Mouse (Mus musculus) layer of hippocampus, postnatal 10 days (tissue): ENCODE measurements around the gene Prr7. TPM values are rescaled to one million over a fixed set of nuclear protein-coding genes. Genes with fewer than 3 reads are reported as not detected.

Experiments
- DNase-seq, 2 experiments: peaks; one replicate each; pipeline ENCODE4 v3.0.0; 2021; ENCODE audit warnings: low spot score in 2 of 2
- microRNA-seq, 2 experiments: library from miRNA; unstranded; fragments of <30 nt; microRNA quantifications; one replicate each; pipeline ENCODE4 v1.2.0; 2021
- total RNA-seq, 2 experiments: library from RNA; stranded (reverse); gene quantifications; 2 replicates each; pipeline ENCODE4 v1.2.3; 2021

Prr7 gene
- total RNA-seq, 2 experiments from 2014 or later: 98.1 to 112 TPM

DNA sequence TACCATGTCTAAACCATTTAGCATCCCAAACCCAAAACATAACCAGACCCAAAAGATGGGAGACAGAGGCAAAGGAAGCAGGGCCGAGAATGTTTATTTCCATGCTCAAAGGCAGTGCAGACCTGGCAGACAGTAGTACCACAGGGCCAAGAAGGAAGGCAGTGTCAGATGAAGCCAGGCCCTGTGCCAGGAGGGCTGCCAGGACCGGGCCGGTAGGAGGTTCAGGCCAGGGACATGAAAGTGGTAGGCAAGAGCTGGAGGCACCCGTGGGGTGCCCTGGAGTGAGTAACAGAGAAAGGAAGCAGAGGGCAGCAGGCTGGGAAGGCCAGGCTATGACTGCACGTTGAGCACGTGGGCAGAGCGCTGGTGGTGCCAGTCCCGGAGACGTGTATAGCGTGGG lies 42.6 kb downstream of the Prr7 start:
- DNase-seq: peak; percentile 28 to 47

DNA sequence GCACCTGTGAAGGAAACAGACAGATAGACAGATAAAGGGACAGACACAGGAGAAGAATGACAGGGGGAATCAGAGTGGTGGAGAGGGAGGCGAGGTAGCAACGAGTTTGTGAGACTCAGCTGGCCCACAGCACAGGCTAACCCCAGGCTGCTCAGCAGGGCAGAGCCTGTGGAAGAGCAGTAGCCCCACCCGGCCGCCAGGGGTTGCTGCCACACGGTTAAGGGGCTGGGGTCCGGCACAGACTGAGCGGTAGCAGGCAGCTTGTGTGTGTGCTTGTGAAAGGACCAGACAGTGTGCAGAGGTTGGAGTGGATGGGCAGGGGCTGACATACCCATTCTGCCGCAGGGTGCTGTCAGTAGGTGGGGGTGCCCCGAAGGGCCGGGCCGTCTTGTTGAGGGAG lies 43.8 kb downstream of the Prr7 start:
- no peak for DNase-seq

DNA sequence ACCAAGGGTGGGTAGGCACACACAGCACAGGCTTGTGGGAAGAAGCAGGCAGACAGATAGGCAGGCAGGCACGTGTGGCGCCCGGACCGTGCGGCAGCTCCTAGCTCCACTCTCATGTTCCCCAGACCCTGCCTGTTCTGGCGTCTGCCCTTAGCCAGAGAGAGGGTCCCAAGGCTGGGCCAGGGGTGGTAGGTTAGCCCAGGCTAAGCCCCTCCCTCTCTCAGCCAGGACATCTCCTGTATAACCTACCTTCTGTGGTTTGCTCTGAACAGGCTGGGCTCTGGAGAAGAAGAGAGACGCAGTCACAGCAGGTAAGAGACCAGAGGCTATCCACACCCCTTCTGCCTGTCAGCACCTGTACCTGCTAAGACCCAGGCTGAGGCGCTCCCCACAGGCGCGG lies 44.5 kb downstream of the Prr7 start:
- no peak for DNase-seq

DNA sequence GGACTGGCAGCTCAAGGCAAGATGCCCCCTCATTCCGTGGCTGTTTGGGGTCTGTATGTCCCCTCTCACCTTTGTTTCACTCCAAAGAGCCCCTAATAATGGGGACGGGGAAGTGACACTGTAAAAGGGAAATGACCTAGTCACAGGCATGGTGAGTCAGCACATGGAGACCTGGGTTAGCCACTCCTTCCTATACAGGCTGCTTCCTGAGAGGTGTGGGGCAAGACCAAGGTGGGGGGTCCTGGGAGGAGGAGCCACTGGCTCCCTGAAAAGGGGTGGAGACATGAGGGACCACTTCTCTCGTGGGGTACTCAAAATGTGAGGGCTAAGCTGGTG lies 46.2 kb downstream of the Prr7 start:
- no peak for DNase-seq

DNA sequence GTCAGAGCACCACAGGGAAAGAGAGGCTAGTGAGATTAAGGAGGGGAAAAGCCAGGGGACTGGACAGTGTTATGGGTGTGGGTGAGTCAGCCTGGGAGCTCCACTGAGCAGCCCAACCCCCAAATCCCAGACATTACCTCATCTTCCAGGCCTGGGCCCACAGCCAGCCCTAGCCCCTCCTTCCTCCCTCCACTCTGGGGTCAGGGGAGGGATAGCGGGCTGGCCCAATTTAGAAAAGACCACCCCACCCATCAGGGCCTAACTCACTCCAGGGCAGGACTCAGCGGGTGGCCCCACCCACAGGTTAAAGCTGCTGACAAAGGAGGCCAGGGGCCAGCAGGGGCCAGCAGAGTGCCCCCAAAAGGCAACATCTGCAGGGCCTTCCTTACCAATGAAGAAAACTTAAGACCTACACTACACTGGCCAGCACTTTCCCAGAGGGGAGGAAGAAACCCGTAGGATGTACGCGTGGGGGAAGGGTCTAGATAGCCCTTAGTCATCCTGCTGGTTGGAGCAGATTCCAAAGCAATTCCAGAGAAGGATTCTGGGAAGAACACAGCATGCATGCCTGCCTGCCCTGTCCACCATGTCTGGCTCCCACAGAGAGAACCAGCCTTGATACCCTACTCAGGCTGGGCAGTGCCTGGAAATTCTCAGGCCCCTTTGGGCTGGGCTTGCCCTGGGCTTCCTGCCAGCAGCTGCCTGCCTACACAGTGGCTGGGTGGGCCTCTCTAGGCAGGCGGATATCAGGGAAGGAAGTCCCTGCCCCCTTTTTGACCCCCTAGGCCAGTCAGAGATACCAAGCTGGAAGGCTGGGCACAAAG lies 46.8 kb downstream of the Prr7 start:
- DNase-seq: peak; percentile 38 to 57

DNA sequence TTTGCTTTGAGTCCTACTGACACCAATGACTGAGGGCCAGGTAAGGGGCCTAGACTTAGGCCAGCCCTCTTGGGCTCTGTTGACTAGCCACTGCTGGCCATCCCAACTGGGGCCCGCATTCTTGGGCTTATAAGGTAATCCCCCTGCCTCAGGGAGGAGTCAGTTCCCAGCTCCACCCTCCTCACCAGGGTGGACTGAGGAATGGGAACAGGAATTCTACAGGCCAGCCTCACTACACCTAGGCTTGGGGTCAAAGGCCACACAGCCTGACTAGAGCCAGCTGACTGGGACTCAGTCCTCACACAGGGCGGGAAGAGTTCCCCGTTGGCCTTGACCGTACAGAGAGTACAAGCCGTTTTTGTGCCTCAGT lies 47.4 kb downstream of the Prr7 start:
- DNase-seq: no peak

DNA sequence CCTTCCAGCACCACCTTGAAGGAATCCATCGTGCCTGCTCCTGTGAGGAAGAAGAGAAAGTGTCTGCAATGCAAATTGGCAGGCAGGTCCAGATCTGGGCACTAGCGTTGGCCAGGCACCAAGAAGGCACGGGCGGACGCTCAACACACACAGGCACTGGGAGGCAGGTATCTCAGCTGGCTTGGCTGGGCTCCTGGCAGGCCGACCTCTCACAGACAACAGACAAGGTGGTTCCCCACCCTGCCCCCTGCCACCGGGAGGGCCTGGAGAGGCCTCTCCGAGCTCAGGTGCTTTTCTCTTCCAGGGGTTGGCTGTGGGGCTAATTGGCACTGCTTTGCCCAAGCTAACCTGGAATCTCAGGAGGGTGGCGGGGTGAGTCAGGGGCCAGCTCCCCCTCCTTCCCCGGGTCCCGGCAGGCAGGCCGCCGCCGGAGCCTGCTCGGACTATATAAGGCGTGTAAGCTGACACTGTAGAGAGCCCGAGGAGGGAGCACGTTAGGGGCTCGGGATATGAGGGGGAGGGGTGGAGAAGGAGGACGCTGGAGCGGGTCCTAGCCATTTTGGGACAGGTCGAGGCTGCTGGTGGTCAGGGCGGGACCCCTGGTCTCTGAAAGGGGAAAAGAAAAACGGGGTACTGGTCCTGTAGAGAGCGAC lies 48.4 kb downstream of the Prr7 start:
- DNase-seq: peak in 1 of 2 experiments; percentile 39

DNA sequence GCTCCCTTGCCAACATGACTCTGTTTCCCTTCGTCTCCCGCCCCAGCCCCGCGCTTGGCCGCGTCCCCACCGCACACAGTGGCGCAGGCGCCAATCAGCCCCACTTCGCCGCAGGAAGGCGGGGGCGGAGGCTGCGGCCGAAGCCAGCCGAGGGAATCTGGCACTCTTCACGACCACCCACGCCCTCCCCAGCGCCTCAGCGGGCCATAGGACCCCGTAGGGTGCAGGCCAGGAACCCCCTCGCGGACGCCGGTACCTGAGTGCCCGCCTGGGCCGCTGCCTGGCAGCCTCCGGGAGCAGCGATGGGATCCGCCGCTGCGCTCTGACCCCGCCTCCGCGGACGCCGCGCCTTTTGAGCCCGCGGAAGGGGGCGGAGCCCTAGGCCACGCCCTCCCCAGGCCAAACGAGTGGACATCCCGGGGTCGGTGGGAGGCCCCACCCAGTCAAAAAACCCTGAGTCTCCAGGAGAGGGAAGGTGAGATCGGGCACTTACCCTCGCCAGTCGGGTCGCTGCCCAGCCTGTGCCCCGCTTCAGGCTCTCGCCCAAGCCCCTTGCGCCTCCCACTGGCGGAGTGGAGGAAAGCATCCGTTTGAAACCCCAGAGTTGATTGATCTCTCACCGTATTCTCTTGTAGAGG lies 49.2 kb downstream of the Prr7 start, which contains the start of gene Pdlim7:
Gene Pdlim7, minus strand, starts transcription at position 566 of the 638 bp plus-strand sequence.
- peak; percentile 89 to 90 for DNase-seq

DNA sequence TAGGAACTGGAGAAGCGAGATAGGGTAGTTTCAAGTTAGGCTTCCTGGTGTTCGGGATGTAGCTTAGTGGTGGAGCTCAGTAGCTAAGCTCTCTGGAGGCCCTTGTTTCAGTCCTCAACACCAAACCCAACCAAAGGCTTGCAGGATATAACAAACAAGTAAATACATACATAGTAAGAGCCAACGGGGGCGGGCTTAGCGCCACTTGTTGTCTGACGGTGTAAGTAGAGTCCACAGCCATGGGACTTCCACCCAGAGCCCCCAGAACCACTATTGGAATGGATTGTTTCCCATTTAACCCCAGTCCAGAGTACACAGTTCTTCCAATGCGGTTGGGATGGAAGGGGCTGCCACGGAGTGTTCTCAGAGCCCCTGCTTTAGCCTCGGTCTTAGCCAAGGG lies 49.8 kb downstream of the Prr7 start:
- DNase-seq: no peak

DNA sequence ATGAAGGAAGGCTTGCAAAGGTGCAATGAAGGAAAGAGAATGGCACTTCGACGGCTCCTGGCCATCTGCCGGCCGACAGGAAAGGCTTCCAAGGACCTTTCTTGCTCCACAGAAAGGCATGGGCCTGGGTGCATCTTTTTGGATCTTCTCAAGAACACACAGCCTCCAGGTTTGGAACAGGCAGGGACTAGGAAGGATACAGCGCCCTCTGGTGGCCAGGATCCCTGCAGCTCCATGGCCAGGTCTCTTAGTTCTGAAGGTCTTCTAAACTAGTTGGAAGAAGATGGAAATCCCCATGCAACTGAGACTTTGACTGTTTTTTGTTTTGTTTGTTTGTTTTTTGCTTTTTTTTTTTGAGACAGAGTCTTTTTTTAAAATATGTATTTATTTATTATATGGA lies 52.9 kb downstream of the Prr7 start:
- DNase-seq: peak; percentile 91 to 94

DNA sequence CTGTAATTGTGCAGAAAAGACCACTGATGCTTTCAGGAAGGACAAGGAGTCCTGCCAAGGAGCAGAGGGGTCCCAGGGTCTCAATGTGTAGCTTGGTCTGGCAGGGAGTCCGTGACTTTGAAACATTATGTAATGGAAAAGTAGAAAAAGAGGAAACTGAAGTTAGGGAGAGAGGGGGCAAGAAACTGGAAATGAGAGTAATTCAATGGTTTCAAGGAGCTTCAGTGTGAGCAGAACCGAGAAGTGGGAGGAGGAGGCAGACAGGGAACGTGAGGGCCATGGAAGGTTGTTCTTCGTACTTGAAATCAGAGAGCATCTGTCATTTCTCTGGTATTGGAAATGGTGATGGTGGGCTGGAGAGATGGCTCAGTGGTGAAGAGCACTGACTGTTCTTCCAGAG lies 55.5 kb downstream of the Prr7 start:
- DNase-seq: no peak

DNA sequence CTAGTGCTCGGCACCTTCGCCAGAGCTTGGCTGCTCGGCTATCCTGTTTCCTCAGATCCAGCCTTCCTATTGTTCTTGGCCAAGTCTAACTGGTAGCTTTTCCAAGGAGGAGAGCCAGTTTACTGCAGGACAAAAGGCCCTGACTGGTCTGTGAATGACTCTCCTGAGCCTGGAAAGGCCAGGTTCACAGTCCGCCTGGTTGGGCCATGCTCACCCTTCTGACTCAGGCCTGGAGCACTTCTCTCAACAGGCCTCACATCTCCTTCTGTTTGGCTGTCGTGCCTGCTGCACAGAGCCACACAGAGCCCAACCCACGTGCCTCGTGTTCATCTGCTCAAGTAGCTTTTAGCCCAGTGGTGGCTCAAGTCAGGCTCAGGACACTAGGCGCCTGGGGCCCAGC lies 58.7 kb downstream of the Prr7 start:
- DNase-seq: no peak

Small RNA genes lying within 50 kb of the gene (microRNA-seq; reads per million reads assigned to microRNA genes)
- gene Mir6943 (1.8 to 5.3 reads per million in 2 experiments), gene Mir6944 (93.5 to 124 reads per million in 2 experiments), gene Mir6945 (4.3 to 5.8 reads per million in 2 experiments)

Other genes with a start within 250 kb of the Prr7 start
- 100 to 1,000 TPM; 169 to 177 TPM for gene Prelid1, start 143.8 kb upstream of the Prr7 start, total RNA-seq
- gene Rab24, start 142.3 kb upstream of the Prr7 start, total RNA-seq: 10 to 100 TPM; 62.4 to 66.9 TPM
- gene Mxd3, start 134.4 kb upstream of the Prr7 start, total RNA-seq: 1 to 10 TPM; 2.4 to 2.9 TPM
- 10 to 100 TPM; 44.7 to 49.4 TPM for gene Lman2, start 101.5 kb upstream of the Prr7 start, total RNA-seq
- 10 to 100 TPM; 28.6 to 37.0 TPM for gene Rgs14, start 94.5 kb upstream of the Prr7 start, total RNA-seq
- gene Slc34a1, start 66.1 kb upstream of the Prr7 start, total RNA-seq: not detected
- gene Pfn3, start 49.0 kb upstream of the Prr7 start, total RNA-seq: under 1 TPM in 1 of 2 experiments, not detected in 1; 0.75 TPM
- gene F12, start 37.5 kb upstream of the Prr7 start, total RNA-seq: 1 to 10 TPM in 1 of 2 experiments, under 1 TPM in 1; 0.37 to 1.2 TPM
- 10 to 100 TPM; 76.4 to 79.2 TPM for gene Grk6, start 19.2 kb upstream of the Prr7 start, total RNA-seq
- 100 to 1,000 TPM; 392 to 399 TPM for gene Dbn1, start 23.8 kb downstream of the Prr7 start, total RNA-seq
- 10 to 100 TPM; 66.1 to 68.9 TPM for gene Pdlim7, start 49.4 kb downstream of the Prr7 start, total RNA-seq
- 1 to 10 TPM; 5.0 to 6.5 TPM for gene Dok3, start 65.0 kb downstream of the Prr7 start, total RNA-seq
- 10 to 100 TPM; 36.9 to 46.6 TPM for gene Ddx41, start 72.4 kb downstream of the Prr7 start, total RNA-seq
- 10 to 100 TPM; 61.9 to 82.4 TPM for gene Fam193b, start 106.9 kb downstream of the Prr7 start, total RNA-seq
- 100 to 1,000 TPM; 127 to 128 TPM for gene Tmed9, start 109.5 kb downstream of the Prr7 start, total RNA-seq
- 10 to 100 TPM; 23.1 to 23.8 TPM for gene B4galt7, start 135.6 kb downstream of the Prr7 start, total RNA-seq
- gene Caml, start 158.7 kb downstream of the Prr7 start, total RNA-seq: 10 to 100 TPM; 51.5 to 59.9 TPM
- 10 to 100 TPM; 49.4 to 55.2 TPM for gene Ddx46, start 170.8 kb downstream of the Prr7 start, total RNA-seq
- gene B230219D22Rik, start 228.9 kb downstream of the Prr7 start, total RNA-seq: 10 to 100 TPM; 82.3 to 83.3 TPM